ENCODE assay signal across 30 mouse cellular contexts in the genomic region with DNA sequence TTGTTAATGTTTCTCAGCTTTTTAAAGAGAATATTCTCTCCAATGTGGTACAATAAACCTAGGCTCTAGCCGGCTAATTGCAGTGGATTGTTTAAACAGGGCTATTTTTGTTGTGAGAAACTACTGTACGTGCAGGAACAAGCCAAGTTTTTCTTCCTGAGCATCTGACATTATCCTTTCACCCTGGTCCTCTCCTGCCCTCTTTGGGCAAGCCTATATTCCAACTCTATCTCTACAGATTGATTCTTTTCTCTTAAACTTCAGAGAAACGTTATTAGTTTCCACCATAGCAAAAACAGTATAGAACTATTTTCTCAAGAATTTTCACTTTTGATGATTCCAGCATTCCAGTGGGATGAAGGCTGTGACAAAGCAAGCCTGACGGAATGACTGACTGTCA.
DNase-seq lines count a peak whose midpoint lies in the region; ATAC-seq and TF ChIP-seq lines count a peak whose summit lies in the region.
"Had no signal": no experiment of that assay in that cellular context is flagged by ENCODE, and none has a peak within 500 bp of the region (broad histone marks: within the 10 kb centered on the region; RNA-seq: fewer than 3 reads in every experiment).

No protein-coding gene starts in this region.

- no peaks in the 10 kb centered on the region for H3K9me3 ChIP-seq in intestine, postnatal 0 days (ENCODE audit: control insufficient read depth)
- no peaks in the 10 kb centered on the region for H3K9me3 ChIP-seq in intestine, embryonic 15.5 days
- H3K9me3 ChIP-seq in embryonic facial prominence, embryonic 10.5 days: no peaks in the 10 kb centered on the region
- H3K9me3 ChIP-seq: embryonic facial prominence, embryonic 12.5 days; heart, embryonic 12.5 days; hindbrain, embryonic 10.5 days; limb, embryonic 10.5 days; limb, embryonic 15.5 days; liver, embryonic 13.5 days; neural tube, embryonic 15.5 days had no signal

- H3K4me2 ChIP-seq in intestine, postnatal 0 days (replicated peaks; ENCODE audit: low read depth): no peak overlapping the region
- no peak overlapping the region for H3K4me2 ChIP-seq in intestine, embryonic 15.5 days (replicated peaks)
- H3K4me2 ChIP-seq: embryonic facial prominence, embryonic 12.5 days; heart, embryonic 12.5 days; limb, embryonic 15.5 days; liver, embryonic 13.5 days; midbrain, embryonic 11.5 days; neural tube, embryonic 15.5 days had no signal

- intact Hi-C loops in gastrocnemius, adult 2 months (cut with DNase I): loop anchor here (10.0 kb wide), 1 partner anchor 571 kb away; no protein-coding TSS in a partner anchor

- H3K27me3 ChIP-seq in intestine, postnatal 0 days (replicated peaks; ENCODE audit: control insufficient read depth, insufficient read depth, low read length): no peaks in the 10 kb centered on the region
- no peaks in the 10 kb centered on the region for H3K27me3 ChIP-seq in intestine, embryonic 15.5 days (replicated peaks)
- no peaks in the 10 kb centered on the region for H3K27me3 ChIP-seq in embryonic facial prominence, embryonic 10.5 days (replicated peaks; ENCODE audit: low read depth, poor library complexity, severe bottlenecking)
- H3K27me3 ChIP-seq: embryonic facial prominence, embryonic 12.5 days; heart, embryonic 12.5 days; limb, embryonic 15.5 days; liver, embryonic 13.5 days; neural tube, embryonic 15.5 days had no signal

- ATAC-seq in intestine, postnatal 0 days: no peak
- no peak for ATAC-seq in intestine, embryonic 15.5 days
- ATAC-seq: forebrain, embryonic 14.5 days; hindbrain, embryonic 16.5 days; intestine, embryonic 16.5 days had no signal

- DNase-seq in gastrocnemius, adult 2 months: no peak
- no peak for DNase-seq in gastrocnemius, postnatal 25 days
- peak; percentile 4 for DNase-seq in lung, postnatal 10 days
- DNase-seq in lung, postnatal 14 days: no peak
- peak; percentile 32 for DNase-seq in brain, adult 2 months (ENCODE audit: low read depth, low spot score)
- no peak for DNase-seq in embryonic facial prominence, embryonic 10.5 days (ENCODE audit: low spot score)
- DNase-seq: adrenal gland, postnatal 25 days; cerebellum, adult 18-20 months; heart, postnatal 10 days; kidney, adult 9 months; kidney, postnatal 14 days; liver, embryonic 13.5 days; lung, adult 2 months; lung, postnatal 36 days; right cerebral cortex, adult 18-20 months; spleen, adult 18-20 months; thymus, adult 18-20 months; thymus, postnatal 25 days had no signal

- H3K9ac ChIP-seq in intestine, postnatal 0 days (ENCODE audit: low read depth, low read length): no peak overlapping the region
- no peak overlapping the region for H3K9ac ChIP-seq in intestine, embryonic 15.5 days
- H3K9ac ChIP-seq: embryonic facial prominence, embryonic 12.5 days; heart, embryonic 12.5 days; limb, embryonic 15.5 days; liver, embryonic 13.5 days; neural tube, embryonic 15.5 days had no signal

- peak; percentile 36; the same call in 1 of the 2 replicates for TF ChIP-seq CTCF in gastrocnemius, adult 2 months (IDR thresholded peaks at IDR 0.05)
- TF ChIP-seq CTCF in intestine, postnatal 0 days (IDR thresholded peaks at IDR 0.05; ENCODE audit: low read depth): peak; percentile 57

- 47% methylated on average over 4 of the region's 4 CpGs for WGBS in intestine, postnatal 0 days
- 46% methylated on average over 4 of the region's 4 CpGs for WGBS in intestine, embryonic 15.5 days
- WGBS in embryonic facial prominence, embryonic 10.5 days: 75% methylated on average over 4 of the region's 4 CpGs

- no peak overlapping the region for H3K27ac ChIP-seq in gastrocnemius, adult 2 months
- no peak overlapping the region for H3K27ac ChIP-seq in intestine, postnatal 0 days (ENCODE audit: low read depth, low read length)
- H3K27ac ChIP-seq in intestine, embryonic 15.5 days: no peak overlapping the region
- H3K27ac ChIP-seq in embryonic facial prominence, embryonic 10.5 days (replicated peaks): no peak overlapping the region
- H3K27ac ChIP-seq: embryonic facial prominence, embryonic 12.5 days; hindbrain, embryonic 10.5 days; limb, embryonic 10.5 days; limb, embryonic 15.5 days; liver, embryonic 13.5 days; neural tube, embryonic 15.5 days had no signal

- no peaks in the 10 kb centered on the region for H3K4me1 ChIP-seq in intestine, postnatal 0 days (replicated peaks; ENCODE audit: control insufficient read depth, insufficient read depth, low read length)
- no peaks in the 10 kb centered on the region for H3K4me1 ChIP-seq in intestine, embryonic 15.5 days (replicated peaks)
- H3K4me1 ChIP-seq in embryonic facial prominence, embryonic 10.5 days: no peaks in the 10 kb centered on the region
- H3K4me1 ChIP-seq: embryonic facial prominence, embryonic 12.5 days; liver, embryonic 13.5 days; neural tube, embryonic 15.5 days had no signal

- no peaks in the 10 kb centered on the region for H3K36me3 ChIP-seq in intestine, postnatal 0 days (ENCODE audit: control insufficient read depth, insufficient read depth)
- no peaks in the 10 kb centered on the region for H3K36me3 ChIP-seq in intestine, embryonic 15.5 days
- H3K36me3 ChIP-seq in embryonic facial prominence, embryonic 10.5 days (replicated peaks): no peaks in the 10 kb centered on the region
- H3K36me3 ChIP-seq: embryonic facial prominence, embryonic 12.5 days; heart, embryonic 12.5 days; hindbrain, embryonic 10.5 days; limb, embryonic 10.5 days; limb, embryonic 15.5 days; liver, embryonic 13.5 days; neural tube, embryonic 15.5 days had no signal

- H3K4me3 ChIP-seq in gastrocnemius, adult 2 months: no peak overlapping the region
- H3K4me3 ChIP-seq in intestine, postnatal 0 days (ENCODE audit: low read depth, low read length): no peak overlapping the region
- H3K4me3 ChIP-seq in intestine, embryonic 15.5 days (replicated peaks): no peak overlapping the region
- H3K4me3 ChIP-seq in embryonic facial prominence, embryonic 10.5 days: no peak overlapping the region
- H3K4me3 ChIP-seq: embryonic facial prominence, embryonic 12.5 days; heart, embryonic 12.5 days; hindbrain, embryonic 10.5 days; limb, embryonic 10.5 days; limb, embryonic 15.5 days; liver, embryonic 13.5 days; neural tube, embryonic 15.5 days had no signal

Comparison
In these comparisons a context has a peak if more than half of its experiments do, and no peak if none do; other contexts are left out.
1. DNase-seq: peak in lung, postnatal 10 days (single experiment) and brain, adult 2 months (single experiment); none in gastrocnemius, adult 2 months (single experiment), gastrocnemius, postnatal 25 days (single experiment), lung, postnatal 14 days (single experiment) and embryonic facial prominence, embryonic 10.5 days (single experiment).